ENCODE assay signal across 19 mouse cellular contexts in genomic region chr5:36203916-36204315, GRCm38 (mm10). TPM values are rescaled to one million over a fixed set of nuclear protein-coding genes. Genes with fewer than 3 reads are reported as not detected.
A peak's percentile ranks its signal among the peaks of the same experiment; 100 is the strongest.
DNase-seq lines count a peak whose midpoint lies in the region; ATAC-seq and TF ChIP-seq lines count a peak whose summit lies in the region.
"Had no signal": no experiment of that assay in that cellular context is flagged by ENCODE, and none has a peak within 500 bp of the region (broad histone marks: within the 10 kb centered on the region; RNA-seq: fewer than 3 reads in every experiment).

TSS of gene Psapl1 (plus strand) at chr5:36204021.

- H3K36me3 ChIP-seq in stomach, embryonic 16.5 days (ENCODE audit: control insufficient read depth, insufficient read depth, low read length) = no peaks in the 10 kb centered on the region
- H3K36me3 ChIP-seq: intestine, embryonic 15.5 days; liver, embryonic 13.5 days; neural tube, embryonic 15.5 days had no signal

- ATAC-seq in stomach, embryonic 16.5 days (ENCODE audit: insufficient read depth, low FRiP score) = peak; percentile 81; the same call in 1 of the 2 replicates
- ATAC-seq: intestine, embryonic 15.5 days had no signal

- H3K4me2 ChIP-seq in stomach, embryonic 16.5 days (ENCODE audit: low read depth, low read length) = peak within 1 kb of the TSS; percentile 27; the same call in 1 of the 2 replicates
- H3K4me2 ChIP-seq: intestine, embryonic 15.5 days; liver, embryonic 13.5 days; neural tube, embryonic 15.5 days had no signal

- DNase-seq in layer of hippocampus, adult 2 months (ENCODE audit: low spot score in 2 of 2) = no peak
- no peak for DNase-seq in layer of hippocampus, adult 8-10 months (ENCODE audit: low spot score in 2 of 2)
- DNase-seq in urinary bladder, adult 2 months (ENCODE audit: low spot score) = peak; percentile 46
- no peak for DNase-seq in urinary bladder, postnatal 10 days (ENCODE audit: low spot score)
- no peak for DNase-seq in spleen, adult 12 weeks (ENCODE audit: low spot score)
- DNase-seq in kidney, postnatal 10 days = no peak
- DNase-seq: heart, postnatal 4 days; liver, embryonic 13.5 days; right cerebral cortex, postnatal 14 days had no signal

- TF ChIP-seq CTCF in layer of hippocampus, adult 2 months (conservative IDR thresholded peaks at IDR 0.05) = no peak

- H3K27me3 ChIP-seq in stomach, embryonic 16.5 days (ENCODE audit: control insufficient read depth, insufficient read depth, low read length) = no peaks in the 10 kb centered on the region
- H3K27me3 ChIP-seq: intestine, embryonic 15.5 days; liver, embryonic 13.5 days; neural tube, embryonic 15.5 days had no signal

- no peak within 1 kb of the TSS for H3K4me3 ChIP-seq in layer of hippocampus, adult 2 months
- 0 out of 2 replicates have a peak within 1 kb of the TSS, but pooled peaks have one; percentile 6 for H3K4me3 ChIP-seq in stomach, embryonic 16.5 days (replicated peaks; ENCODE audit: low read length)
- H3K4me3 ChIP-seq: heart, adult 2 months; intestine, embryonic 15.5 days; liver, embryonic 13.5 days; neural tube, embryonic 15.5 days had no signal

- peak within 1 kb of the TSS; percentile 48 for H3K9ac ChIP-seq in stomach, embryonic 16.5 days (ENCODE audit: low read length)
- H3K9ac ChIP-seq: intestine, embryonic 15.5 days; liver, embryonic 13.5 days; neural tube, embryonic 15.5 days had no signal

- H3K27ac ChIP-seq in layer of hippocampus, adult 2 months = peak within 1 kb of the TSS; percentile 62
- H3K27ac ChIP-seq in stomach, embryonic 16.5 days (ENCODE audit: low read length) = peak within 1 kb of the TSS; percentile 92
- H3K27ac ChIP-seq: heart, adult 2 months; intestine, embryonic 15.5 days; kidney, postnatal 0 days; liver, embryonic 13.5 days; neural tube, embryonic 15.5 days had no signal

- no peaks in the 10 kb centered on the region for H3K9me3 ChIP-seq in stomach, embryonic 16.5 days (replicated peaks; ENCODE audit: control insufficient read depth, low read length)
- H3K9me3 ChIP-seq: intestine, embryonic 15.5 days; liver, embryonic 13.5 days; neural tube, embryonic 15.5 days had no signal

- peaks cover 10% of the 10 kb centered on the region; the same call in 1 of the 2 replicates for H3K4me1 ChIP-seq in stomach, embryonic 16.5 days (ENCODE audit: control insufficient read depth, insufficient read depth, low read length)
- H3K4me1 ChIP-seq: intestine, embryonic 15.5 days; liver, embryonic 13.5 days; neural tube, embryonic 15.5 days had no signal

- WGBS in stomach, embryonic 16.5 days = 77% methylated on average over 10 of the region's 10 CpGs

RNA-seq across cellular contexts. Expression of gene Psapl1, which starts in this region (rescaled TPM):
- not detected for total RNA-seq in layer of hippocampus, adult 2 months (2021)
- total RNA-seq in layer of hippocampus, adult 8-10 months (2022) = not detected
- 11.9 and 14.4 TPM in 2 replicates for polyA plus RNA-seq in urinary bladder, adult 2 months (2012; rRNA removed)
- polyA plus RNA-seq in stomach, embryonic 16.5 days (2015; fragmentation: Nextera tagmentation; extraction: Ambion mirVana) = 42.0 and 64.4 TPM in 2 replicates
- total RNA-seq: adrenal gland, postnatal 4 days; common myeloid progenitor, adult 5-6 weeks; heart, adult 2 months; heart, postnatal 4 days; layer of hippocampus, postnatal 25 days; left cerebral cortex, postnatal 36 days; megakaryocyte progenitor cell, adult 5-6 weeks had no signal
- polyA plus RNA-seq: liver, embryonic 13.5 days; neural tube, embryonic 15.5 days had no signal
